Mouse (Mus musculus): ENCODE results near the gene Arrdc5. TPM values are rescaled to one million over a fixed set of nuclear protein-coding genes. Genes with fewer than 3 reads are reported as not detected.
A peak's percentile ranks its signal among the peaks of the same experiment; 100 is the strongest.

The Arrdc5 gene
- polyA plus RNA-seq, 1 experiment from 2014 or later = not detected

DNA sequence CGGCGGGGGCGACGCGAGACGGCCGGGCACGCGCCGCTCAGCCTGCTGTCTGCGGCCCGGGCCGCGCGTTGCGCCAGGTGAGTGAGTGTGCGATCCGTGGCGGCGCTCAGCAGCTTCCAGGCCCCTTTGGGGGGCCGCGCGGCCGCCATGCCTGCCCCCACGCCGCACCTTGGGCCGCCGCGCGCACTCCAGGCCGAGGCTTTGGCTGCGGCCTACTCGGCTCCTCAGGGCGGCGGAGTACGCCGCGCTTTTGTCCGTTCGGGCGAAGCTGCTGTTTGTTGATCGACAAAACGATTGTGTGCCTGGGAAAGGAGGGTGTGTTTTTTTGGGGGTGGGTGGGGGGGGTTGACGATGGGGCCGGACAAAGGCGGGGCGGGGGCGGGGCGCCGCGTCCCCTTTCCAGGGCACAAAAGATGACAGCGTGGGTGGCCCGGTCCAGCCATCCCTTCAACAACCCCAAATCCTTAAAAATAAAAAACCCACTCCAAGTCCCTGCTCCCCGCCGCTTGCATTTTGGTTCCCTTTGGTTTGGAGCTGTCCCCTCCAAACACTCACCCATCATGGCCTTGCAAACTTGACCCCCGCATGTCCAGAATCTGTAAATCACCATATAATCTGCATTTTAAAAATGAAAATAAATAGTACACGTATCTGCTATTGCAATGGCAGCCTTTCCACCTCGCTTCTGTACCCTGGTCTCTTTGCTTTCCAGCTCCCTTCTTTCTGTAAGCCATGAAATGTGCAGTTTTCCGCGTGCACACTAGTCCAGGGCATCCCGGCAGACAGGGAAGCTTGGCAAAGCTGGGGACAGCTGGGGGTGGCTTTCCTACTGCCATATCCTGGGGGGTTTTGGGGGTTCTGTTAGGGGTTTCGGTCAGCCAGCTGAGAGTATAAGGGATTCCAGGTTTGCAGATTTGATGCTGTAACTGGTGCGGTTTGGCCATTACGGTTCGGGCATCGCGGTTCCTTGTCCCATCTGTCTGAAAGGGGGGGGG is 26.4 kb upstream of the Arrdc5 start:
- Histone ChIP-seq H3K4me1 (replicated peaks) (peaks cover 47% of the 10 kb centered on the region), H3K27ac (peak overlapping the region; percentile 97), H3K9ac (peak overlapping the region; percentile 92), H3K27me3 (no peaks in the 10 kb centered on the region), H3K36me3 (0 out of 2 replicates have a peak, but pooled peaks cover 8% of the 10 kb centered on the region), H3K9me3 (no peaks in the 10 kb centered on the region), H3K4me2 (peak overlapping the region; percentile 83), H3K4me3 (peak overlapping the region; percentile 79)
- 2% methylated on average over 66 of the region's 67 CpGs for WGBS
- peak; percentile 61 for ATAC-seq (ENCODE audit: low FRiP score)

DNA sequence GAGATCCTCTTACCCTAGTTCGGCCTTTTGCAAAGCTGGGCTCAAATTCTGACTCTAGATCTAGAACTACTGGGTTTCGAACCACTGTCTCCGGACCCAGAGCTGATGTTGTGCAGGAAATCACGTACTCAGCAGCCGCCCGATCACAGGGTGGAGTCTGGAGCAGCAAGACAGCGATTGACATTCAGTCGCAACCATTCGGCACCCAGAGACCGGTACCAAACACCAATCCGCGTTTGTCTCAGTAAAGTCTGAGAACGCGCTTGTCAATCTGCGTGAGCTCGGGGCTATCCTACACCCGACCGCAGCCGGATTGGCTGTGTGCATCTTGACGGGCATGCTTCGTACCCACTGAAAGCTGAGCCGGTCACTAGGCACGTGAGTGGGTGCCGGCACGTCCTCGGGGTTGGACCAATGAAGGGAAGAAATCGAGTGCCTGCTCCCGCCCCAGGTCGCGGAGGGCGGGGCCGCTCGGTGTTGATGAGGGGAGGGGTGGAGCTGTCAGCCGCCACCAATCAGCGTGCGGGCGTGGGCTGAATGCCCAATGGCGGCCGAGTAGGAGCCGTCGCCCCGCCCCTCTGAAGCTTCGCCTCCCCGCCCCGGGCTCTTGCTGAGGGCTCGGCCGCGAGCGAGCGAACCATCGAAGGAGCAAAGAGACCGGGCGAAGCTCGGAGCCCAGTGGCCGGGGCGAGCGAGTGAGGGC is 25.5 kb upstream of the Arrdc5 start, which contains the start of gene Kdm4b:
TSS of gene Kdm4b (plus strand) at position 613 of the 703 bp plus-strand sequence.
- ATAC-seq (ENCODE audit: low FRiP score) = peak; percentile 100
- no peaks in the 10 kb centered on the region for H3K27me3 ChIP-seq
- 1% methylated on average over 57 of the region's 57 CpGs for WGBS
- H3K4me2 ChIP-seq = peak within 1 kb of the TSS; percentile 83
- no peaks in the 10 kb centered on the region for H3K9me3 ChIP-seq
- peak within 1 kb of the TSS; percentile 97 for H3K27ac ChIP-seq
- peak within 1 kb of the TSS; percentile 79 for H3K4me3 ChIP-seq
- H3K4me1 ChIP-seq (replicated peaks) = peaks cover 39% of the 10 kb centered on the region
- peak within 1 kb of the TSS; percentile 92 for H3K9ac ChIP-seq
- 0 out of 2 replicates have a peak, but pooled peaks cover 8% of the 10 kb centered on the region for H3K36me3 ChIP-seq

- Histone ChIP-seq H3K27ac (no peak overlapping the region), H3K4me2 (no peak overlapping the region), H3K4me3 (no peak overlapping the region), H3K9ac (no peak overlapping the region), H3K4me1 (replicated peaks) (peaks cover 27% of the 10 kb centered on the region), H3K27me3 (no peaks in the 10 kb centered on the region), H3K9me3 (no peaks in the 10 kb centered on the region), H3K36me3 (peaks cover 15% of the 10 kb centered on the region; the same call in 1 of the 2 replicates)
- 73% methylated on average over 3 of the region's 3 CpGs for WGBS
- no peak for ATAC-seq (ENCODE audit: low FRiP score)
Observed at GRCm38 (mm10) chr17:56324419-56324818, 24.3 kb upstream of the Arrdc5 start.

DNA sequence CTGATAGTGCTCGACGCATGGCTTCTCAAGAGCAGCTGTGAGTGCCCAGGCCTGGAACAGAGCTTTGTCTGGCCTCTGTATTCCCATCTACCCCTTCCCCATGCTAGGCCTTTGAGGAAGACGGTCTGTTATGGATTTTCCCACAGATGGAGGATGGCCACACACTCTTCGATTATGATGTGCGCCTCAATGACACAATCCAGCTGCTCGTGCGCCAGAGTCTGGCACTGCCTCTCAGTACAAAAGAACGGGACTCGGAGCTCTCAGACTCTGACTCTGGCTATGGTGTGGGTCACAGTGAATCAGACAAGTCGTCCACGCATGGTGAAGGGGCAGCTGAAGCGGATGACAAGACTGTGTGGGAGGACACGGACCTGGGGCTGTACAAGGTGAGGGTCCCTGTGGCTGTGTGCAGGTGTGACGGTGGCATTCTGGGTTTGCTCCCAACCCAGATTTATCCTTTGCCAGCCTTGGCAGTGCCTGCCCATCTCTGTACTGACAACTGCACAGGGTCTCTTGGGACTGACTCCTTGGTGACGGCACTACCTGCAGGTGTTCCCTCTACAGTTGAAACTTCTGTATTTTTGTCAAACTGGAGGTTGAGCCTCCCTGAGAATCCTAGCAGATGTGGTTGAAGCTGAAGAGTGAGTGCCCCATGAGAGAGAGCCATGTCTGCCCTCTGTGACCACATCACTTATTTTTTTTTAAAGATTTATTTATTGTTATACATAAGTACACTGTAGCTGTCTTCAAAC is 9.3 kb upstream of the Arrdc5 start:
- WGBS = 91% methylated on average over 15 of the region's 15 CpGs
- Histone ChIP-seq H3K4me2 (no peak overlapping the region), H3K36me3 (peaks cover 7% of the 10 kb centered on the region; the same call in 1 of the 2 replicates), H3K27ac (no peak overlapping the region), H3K27me3 (no peaks in the 10 kb centered on the region), H3K4me3 (no peak overlapping the region), H3K9ac (no peak overlapping the region), H3K4me1 (replicated peaks) (peaks cover 27% of the 10 kb centered on the region), H3K9me3 (no peaks in the 10 kb centered on the region)
- no peak for ATAC-seq (ENCODE audit: low FRiP score)

GRCm38 (mm10) chr17:56308088-56308487 is 8.0 kb upstream of the Arrdc5 start:
- H3K9me3 ChIP-seq = no peaks in the 10 kb centered on the region
- H3K36me3 ChIP-seq = peaks cover 7% of the 10 kb centered on the region; the same call in 1 of the 2 replicates
- ATAC-seq (ENCODE audit: low FRiP score) = no peak
- H3K4me3 ChIP-seq = no peak overlapping the region
- H3K4me2 ChIP-seq = no peak overlapping the region
- H3K9ac ChIP-seq = no peak overlapping the region
- peaks cover 5% of the 10 kb centered on the region; the same call in 1 of the 2 replicates for H3K27me3 ChIP-seq
- 90% methylated on average over 6 of the region's 6 CpGs for WGBS
- peaks cover 34% of the 10 kb centered on the region for H3K4me1 ChIP-seq (replicated peaks)
- H3K27ac ChIP-seq = no peak overlapping the region

GRCm38 (mm10) chr17:56305826-56306225 is 5.7 kb upstream of the Arrdc5 start:
- H3K4me3 ChIP-seq = no peak overlapping the region
- H3K4me2 ChIP-seq = peak overlapping the region; percentile 87; the same call in 1 of the 2 replicates
- no peak for ATAC-seq (ENCODE audit: low FRiP score)
- H3K27me3 ChIP-seq = peaks cover 7% of the 10 kb centered on the region; the same call in 1 of the 2 replicates
- H3K9ac ChIP-seq = no peak overlapping the region
- peaks cover 39% of the 10 kb centered on the region for H3K4me1 ChIP-seq (replicated peaks)
- peaks cover 7% of the 10 kb centered on the region; the same call in 1 of the 2 replicates for H3K36me3 ChIP-seq
- WGBS = 77% methylated on average over 8 of the region's 8 CpGs
- H3K27ac ChIP-seq = no peak overlapping the region
- no peaks in the 10 kb centered on the region for H3K9me3 ChIP-seq

DNA sequence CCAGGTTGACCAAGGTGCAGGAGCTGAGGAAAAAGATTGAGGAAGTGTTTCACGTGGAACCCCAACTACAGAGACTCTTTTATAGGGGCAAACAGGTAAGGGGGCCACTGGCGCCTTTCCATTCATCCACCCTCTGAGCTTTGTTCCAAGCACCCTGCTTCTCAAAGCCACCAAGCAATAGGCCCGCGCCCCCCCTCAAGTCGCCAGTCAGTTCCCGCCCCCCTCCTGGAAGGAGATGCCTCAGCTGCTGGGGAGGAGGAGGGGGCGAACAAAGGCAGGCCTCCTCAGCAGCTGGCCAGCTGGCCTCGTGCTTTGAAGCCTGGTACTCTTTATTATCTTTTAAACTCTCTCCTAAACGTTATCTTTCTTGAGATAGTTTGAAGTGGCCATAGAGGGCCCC is 5.1 kb upstream of the Arrdc5 start:
- peaks cover 7% of the 10 kb centered on the region; the same call in 1 of the 2 replicates for H3K27me3 ChIP-seq
- H3K9ac ChIP-seq = peak overlapping the region; percentile 74
- peaks cover 7% of the 10 kb centered on the region; the same call in 1 of the 2 replicates for H3K36me3 ChIP-seq
- H3K9me3 ChIP-seq = no peaks in the 10 kb centered on the region
- H3K4me2 ChIP-seq = peak overlapping the region; percentile 87
- H3K4me3 ChIP-seq = peak overlapping the region; percentile 74
- H3K27ac ChIP-seq = no peak overlapping the region
- ATAC-seq (ENCODE audit: low FRiP score) = no peak
- H3K4me1 ChIP-seq (replicated peaks) = peaks cover 39% of the 10 kb centered on the region
- WGBS = 31% methylated on average over 9 of the region's 9 CpGs

GRCm38 (mm10) chr17:56304718-56305117 is 4.6 kb upstream of the Arrdc5 start:
- Histone ChIP-seq H3K4me1 (replicated peaks) (peaks cover 39% of the 10 kb centered on the region), H3K4me2 (peak overlapping the region; percentile 87), H3K27me3 (peaks cover 7% of the 10 kb centered on the region; the same call in 1 of the 2 replicates), H3K27ac (no peak overlapping the region), H3K4me3 (peak overlapping the region; percentile 74), H3K9me3 (no peaks in the 10 kb centered on the region), H3K36me3 (peaks cover 5% of the 10 kb centered on the region; the same call in 1 of the 2 replicates), H3K9ac (peak overlapping the region; percentile 74)
- WGBS = 15% methylated on average over 11 of the region's 11 CpGs
- ATAC-seq (ENCODE audit: low FRiP score) = no peak

GRCm38 (mm10) chr17:56303847-56304586 is 3.9 kb upstream of the Arrdc5 start:
- 0 out of 2 replicates have a peak overlapping the region, but pooled peaks have one; percentile 30 for H3K27ac ChIP-seq
- peak overlapping the region; percentile 74 for H3K4me3 ChIP-seq
- ATAC-seq (ENCODE audit: low FRiP score) = peak; percentile 95

DNA sequence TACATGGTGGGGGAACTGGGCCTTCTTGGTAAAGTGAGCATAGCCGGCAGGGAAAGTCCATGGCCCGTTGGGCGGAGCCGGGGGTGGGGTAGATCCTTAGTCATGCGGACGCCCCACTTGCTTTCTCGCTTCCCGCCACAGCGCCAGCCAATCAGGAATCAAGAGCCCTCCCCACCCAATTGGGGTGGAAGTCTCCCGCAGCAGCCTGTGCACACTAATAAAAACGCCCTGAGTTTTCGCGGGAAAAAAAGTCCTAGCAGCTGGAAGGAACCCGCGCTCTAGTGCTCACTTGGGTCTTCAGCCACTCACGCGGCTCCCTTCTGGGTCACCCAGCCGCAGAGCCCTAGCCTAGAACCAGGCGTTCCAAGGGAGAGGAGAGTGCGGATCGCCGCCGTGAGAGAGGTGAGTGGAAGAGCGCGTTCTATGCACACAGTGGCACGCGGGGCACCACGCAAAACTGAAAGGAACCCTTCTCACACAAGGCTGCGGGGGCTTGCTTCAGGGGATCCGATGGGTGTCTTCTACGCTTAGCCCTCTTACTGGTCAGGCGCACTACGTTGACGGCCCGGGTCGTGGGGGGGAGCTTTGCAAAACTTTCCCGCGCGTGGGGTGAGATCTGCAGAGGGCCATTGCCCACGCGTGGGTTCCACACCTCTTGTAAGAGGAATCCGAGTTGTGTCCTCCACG is 3.2 kb upstream of the Arrdc5 start, which contains the start of gene Uhrf1:
TSS of gene Uhrf1 (plus strand) at position 162 of the 687 bp plus-strand sequence.
- Histone ChIP-seq H3K9ac (peak within 1 kb of the TSS; percentile 74), H3K4me3 (peak within 1 kb of the TSS; percentile 74), H3K4me1 (replicated peaks) (peaks cover 39% of the 10 kb centered on the region), H3K27ac (0 out of 2 replicates have a peak within 1 kb of the TSS, but pooled peaks have one; percentile 30), H3K36me3 (no peaks in the 10 kb centered on the region), H3K4me2 (peak within 1 kb of the TSS; percentile 87), H3K9me3 (no peaks in the 10 kb centered on the region), H3K27me3 (peaks cover 7% of the 10 kb centered on the region; the same call in 1 of the 2 replicates)
- peak; percentile 45 for ATAC-seq (ENCODE audit: low FRiP score)
- under 1% methylated on average over 43 of the region's 43 CpGs for WGBS

More at GRCm38 (mm10) chr17:56303847-56304586, 3.9 kb upstream of the Arrdc5 start:
- no peaks in the 10 kb centered on the region for H3K9me3 ChIP-seq
- H3K9ac ChIP-seq = peak overlapping the region; percentile 74
- WGBS = under 1% methylated on average over 68 of the region's 68 CpGs
- H3K36me3 ChIP-seq = no peaks in the 10 kb centered on the region
- peaks cover 39% of the 10 kb centered on the region for H3K4me1 ChIP-seq (replicated peaks)
- peaks cover 7% of the 10 kb centered on the region; the same call in 1 of the 2 replicates for H3K27me3 ChIP-seq
- H3K4me2 ChIP-seq = peak overlapping the region; percentile 87

Data from hindbrain, embryonic 13.5 days (tissue).